Mouse (Mus musculus): ENCODE data around the gene Gm5862.
"Not testable (repeated sequence)": the region's sequence is repeated elsewhere in the genome, so short reads cannot be mapped to it uniquely, and the experiment has no call there.

Gene Gm5862

DNA sequence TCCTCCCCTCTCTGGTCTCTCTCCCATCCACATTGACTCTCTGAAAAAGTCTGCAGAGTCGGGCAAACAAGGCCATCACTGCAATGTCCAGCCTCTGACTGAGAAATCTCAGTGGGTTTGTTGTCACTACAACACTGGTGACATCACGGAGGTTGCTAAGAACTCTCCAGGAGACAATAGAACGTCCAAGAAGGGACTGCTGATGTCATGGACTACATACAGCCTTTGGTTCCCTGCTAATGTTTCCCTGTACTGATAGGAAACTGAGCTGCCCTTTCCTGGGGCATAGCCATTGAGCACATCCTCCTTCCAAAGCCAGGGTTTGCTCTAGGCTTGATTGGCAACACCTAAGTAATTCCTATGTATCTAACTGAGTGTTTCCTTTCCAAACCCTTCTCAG, at the start of gene Gm5862:
Gm5862 (minus strand) TSS at position 101 of the 400 bp plus-strand sequence.
- not testable (repeated sequence) for DNase-seq

DNA sequence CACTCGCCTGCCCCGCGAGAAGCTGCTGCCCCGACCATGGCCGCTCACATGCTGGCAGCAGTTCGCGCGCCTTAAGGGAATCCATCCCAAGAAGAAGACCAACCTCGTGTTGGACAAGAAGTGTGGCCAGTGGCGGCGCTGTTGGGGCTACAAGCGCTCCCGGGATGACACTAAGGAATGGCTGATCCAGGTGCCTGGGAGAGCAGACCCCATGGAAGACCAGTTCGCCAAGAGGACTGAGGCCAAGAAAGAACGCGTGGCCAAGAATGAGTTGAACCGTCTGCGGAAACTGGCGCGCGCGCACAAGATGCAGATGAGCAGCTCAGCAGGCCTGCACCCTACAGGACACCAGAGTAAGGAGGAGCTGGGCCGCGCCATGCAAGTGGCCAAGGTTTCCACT, 48.0 kb upstream of the Gm5862 start:
- DNase-seq = no peak

DNA sequence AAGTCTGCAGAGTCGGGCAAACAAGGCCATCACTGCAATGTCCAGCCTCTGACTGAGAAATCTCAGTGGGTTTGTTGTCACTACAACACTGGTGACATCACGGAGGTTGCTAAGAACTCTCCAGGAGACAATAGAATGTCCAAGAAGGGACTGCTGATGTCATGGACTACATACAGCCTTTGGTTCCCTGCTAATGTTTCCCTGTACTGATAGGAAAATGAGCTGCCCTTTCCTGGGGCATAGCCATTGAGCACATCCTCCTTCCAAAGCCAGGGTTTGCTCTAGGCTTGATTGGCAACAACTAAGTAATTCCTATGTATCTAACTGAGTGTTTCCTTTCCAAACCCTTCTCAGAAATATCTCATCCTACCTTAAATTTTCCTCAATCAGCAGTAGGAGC, 35.8 kb upstream of the Gm5862 start, which contains the start of gene Gm7347:
Gm7347 (minus strand) TSS at position 101 of the 400 bp plus-strand sequence.
- not testable (repeated sequence) for DNase-seq

DNA sequence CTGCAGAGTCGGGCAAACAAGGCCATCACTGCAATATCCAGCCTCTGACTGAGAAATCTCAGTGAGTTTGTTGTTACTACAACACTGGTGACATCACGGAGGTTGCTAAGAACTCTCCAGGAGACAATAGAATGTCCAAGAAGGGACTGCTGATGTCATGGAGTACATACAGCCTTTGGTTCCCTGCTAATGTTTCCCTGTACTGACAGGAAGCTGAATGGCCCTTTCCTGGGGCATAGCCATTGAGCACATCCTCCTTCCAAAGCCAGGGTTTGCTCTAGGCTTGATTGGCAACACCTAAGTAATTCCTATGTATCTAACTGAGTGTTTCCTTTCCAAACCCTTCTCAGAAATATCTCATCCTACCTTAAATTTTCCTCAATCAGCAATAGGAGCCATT, 16.7 kb upstream of the Gm5862 start, which contains the start of gene Speer4a:
Speer4a (minus strand) TSS at position 101 of the 400 bp plus-strand sequence.
- DNase-seq = not testable (repeated sequence)

DNA sequence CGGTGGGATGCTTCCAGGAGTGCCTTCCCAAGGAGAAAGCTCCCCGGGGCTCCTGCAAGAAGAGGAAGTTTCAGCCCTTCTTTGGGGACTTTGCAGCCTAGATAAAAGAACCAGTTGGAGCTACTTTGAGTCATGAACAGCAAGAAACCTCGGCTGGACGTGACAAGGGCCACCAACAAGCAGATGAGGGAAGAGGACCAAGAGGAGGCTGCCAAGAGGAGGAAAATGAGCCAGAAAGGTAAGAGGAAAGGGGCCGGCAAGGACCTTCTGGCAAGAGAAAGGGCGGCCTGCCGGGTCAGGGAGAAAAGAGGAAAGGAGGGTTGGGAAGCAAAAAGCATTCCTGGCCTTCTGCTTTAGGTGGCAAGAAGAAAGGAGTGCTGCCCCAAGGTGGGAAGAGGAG, 15.0 kb downstream of the Gm5862 start:
- DNase-seq = not testable (repeated sequence)

DNA sequence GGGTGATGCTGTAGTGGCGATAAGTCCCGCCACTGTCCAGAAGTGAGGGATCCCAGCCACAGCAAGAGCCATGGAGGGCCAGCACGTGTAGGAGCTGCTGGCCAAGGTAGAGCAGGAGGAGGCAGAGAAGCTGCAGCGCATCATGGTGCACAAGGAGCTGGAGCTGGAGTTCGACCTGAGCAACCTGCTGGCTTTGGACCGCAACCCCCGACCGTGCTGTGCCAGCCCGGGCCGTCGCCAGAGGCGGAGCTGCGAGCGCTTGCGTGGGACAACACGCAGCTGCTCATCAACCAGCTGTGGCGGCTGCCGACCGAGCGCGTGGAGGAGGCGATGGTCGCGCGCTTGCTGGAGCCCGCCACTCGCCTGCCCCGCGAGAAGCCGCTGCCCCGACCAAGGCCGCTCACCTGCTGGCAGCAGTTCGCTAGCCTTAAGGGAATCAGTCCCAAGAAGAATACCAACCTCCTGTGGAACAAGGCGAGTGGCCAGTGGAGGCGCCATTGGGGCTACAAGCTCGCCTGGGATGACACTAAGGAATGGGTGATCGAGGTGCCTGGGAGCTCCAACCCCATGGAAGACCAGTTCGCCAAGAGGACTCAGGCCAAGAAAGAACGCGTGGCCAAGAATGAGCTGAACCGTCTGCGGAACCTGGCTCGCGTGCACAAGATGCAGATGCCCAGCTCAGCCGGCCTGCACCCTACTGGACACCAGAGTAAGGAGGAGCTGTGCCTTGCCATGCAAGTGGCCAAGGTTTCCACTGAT, 15.6 kb downstream of the Gm5862 start:
- DNase-seq = peak; percentile 21

DNA sequence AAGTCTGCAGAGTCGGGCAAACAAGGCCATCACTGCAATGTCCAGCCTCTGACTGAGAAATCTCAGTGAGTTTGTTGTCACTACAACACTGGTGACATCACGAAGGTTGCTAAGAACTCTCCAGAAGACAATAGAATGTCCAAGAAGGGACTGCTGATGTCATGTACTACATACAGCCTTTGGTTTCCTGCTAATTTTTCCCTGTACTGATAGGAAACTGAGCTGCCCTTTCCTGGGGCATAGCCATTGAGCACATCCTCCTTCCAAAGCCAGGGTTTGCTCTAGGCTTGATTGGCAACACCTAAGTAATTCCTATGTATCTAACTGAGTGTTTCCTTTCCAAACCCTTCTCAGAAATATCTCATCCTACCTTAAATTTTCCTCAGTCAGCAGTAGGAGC, 18.0 kb downstream of the Gm5862 start, which contains the start of gene Gm1979:
Gm1979 (minus strand) TSS at position 101 of the 400 bp plus-strand sequence.
- DNase-seq = not testable (repeated sequence)

DNA sequence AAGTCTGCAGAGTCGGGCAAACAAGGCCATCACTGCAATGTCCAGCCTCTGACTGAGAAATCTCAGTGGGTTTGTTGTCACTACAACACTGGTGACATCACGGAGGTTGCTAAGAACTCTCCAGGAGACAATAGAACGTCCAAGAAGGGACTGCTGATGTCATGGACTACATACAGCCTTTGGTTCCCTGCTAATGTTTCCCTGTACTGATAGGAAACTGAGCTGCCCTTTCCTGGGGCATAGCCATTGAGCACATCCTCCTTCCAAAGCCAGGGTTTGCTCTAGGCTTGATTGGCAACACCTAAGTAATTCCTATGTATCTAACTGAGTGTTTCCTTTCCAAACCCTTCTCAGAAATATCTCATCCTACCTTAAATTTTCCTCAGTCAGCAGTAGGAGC, 34.2 kb downstream of the Gm5862 start, which contains the start of gene Gm21698:
Gm21698 (minus strand) TSS at position 101 of the 400 bp plus-strand sequence.
- DNase-seq = not testable (repeated sequence)

DNA sequence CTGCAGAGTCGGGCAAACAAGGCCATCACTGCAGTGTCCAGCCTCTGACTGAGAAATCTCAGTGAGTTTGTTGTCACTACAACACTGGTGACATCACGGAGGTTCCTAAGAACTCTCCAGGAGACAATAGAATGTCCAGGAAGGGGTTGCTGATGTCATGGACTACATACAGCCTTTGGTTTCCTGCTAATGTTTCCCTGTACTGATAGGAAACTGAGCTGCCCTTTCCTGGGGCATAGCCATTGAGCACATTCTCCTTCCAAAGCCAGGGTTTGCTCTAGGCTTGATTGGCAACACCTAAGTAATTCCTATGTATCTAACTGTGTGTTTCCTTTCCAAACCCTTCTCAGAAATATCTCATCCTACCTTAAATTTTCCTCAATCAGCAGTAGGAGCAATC, 50.2 kb downstream of the Gm5862 start, which contains the start of gene Gm21680:
Gm21680 (minus strand) TSS at position 101 of the 400 bp plus-strand sequence.
- not testable (repeated sequence) for DNase-seq
